Mouse (Mus musculus) erythroblast, embryonic 14.5 days (primary cell): ENCODE data around the gene Aoc1. TPM values are rescaled to one million over a fixed set of nuclear protein-coding genes. Genes with fewer than 3 reads are reported as not detected.

Experiments
- H3K27me3 ChIP-seq: 2 replicates; pipeline ENCODE4 v1.6.1; 2012; ENCODE audit warnings: inconsistent platforms; ENCODE audit not compliant: control insufficient read depth
- H3K36me3 ChIP-seq: 2 replicates; pipeline ENCODE4 v1.6.1; 2012; ENCODE audit warnings: mild to moderate bottlenecking, inconsistent platforms; ENCODE audit not compliant: control insufficient read depth
- H3K4me1 ChIP-seq: 2 replicates; pipeline ENCODE4 v1.6.1; 2012; ENCODE audit warnings: inconsistent platforms; ENCODE audit not compliant: control insufficient read depth
- H3K4me3 ChIP-seq: replicated peaks from 2 replicates; pipeline ENCODE3; 2012; ENCODE audit warnings: moderate library complexity, mild to moderate bottlenecking, inconsistent platforms
- H3K9me3 ChIP-seq: 2 replicates; pipeline ENCODE4 v1.6.1; 2012; ENCODE audit warnings: low read length, inconsistent platforms, mixed read lengths; ENCODE audit not compliant: control insufficient read depth
- GATA1 ChIP-seq: IDR thresholded peaks from 2 replicates; pipeline ENCODE4 v1.6.1; 2012; ENCODE audit warnings: low read length, inconsistent platforms, mixed read lengths
- TAL1 ChIP-seq: IDR thresholded peaks from 3 replicates; pipeline ENCODE4 v1.6.1; 2012; ENCODE audit warnings: low read length, inconsistent platforms, mixed read lengths
- polyA plus RNA-seq: library from polyadenylated mRNA; stranded (reverse); fragments of >175 nt; gene quantifications from 2 replicates; pipeline ENCODE4 v1.2.3, GENCODE M21; 2012

Gene Aoc1
- not detected in 2 replicates for polyA plus RNA-seq

DNA sequence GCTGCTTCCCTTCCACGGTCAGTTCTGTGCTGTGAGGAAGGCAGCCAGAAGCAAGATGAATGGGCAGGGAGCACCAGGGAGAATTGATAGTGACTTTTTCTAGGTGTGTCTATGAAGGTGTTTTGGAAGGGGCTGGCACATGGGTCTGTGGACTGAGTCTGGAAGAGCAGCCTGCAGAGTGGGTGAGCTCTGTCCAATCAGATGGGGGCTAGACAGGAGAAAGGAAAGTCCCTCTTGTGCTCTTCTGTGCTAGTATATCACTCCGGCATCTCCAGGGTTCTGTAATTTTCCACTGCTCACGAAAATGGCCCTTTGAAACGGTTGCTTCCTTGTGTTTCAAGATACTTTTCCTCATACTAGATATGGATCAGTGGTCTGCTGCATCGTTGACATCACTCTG is at the start of gene Aoc1:
TSS of gene Aoc1 (plus strand) at position 301 of the 400 bp plus-strand sequence.
- Histone ChIP-seq H3K4me1 (no peaks in the 10 kb centered on the region), H3K27me3 (no peaks in the 10 kb centered on the region)
- no peak for TF ChIP-seq TAL1
- TF ChIP-seq GATA1 = no peak

DNA sequence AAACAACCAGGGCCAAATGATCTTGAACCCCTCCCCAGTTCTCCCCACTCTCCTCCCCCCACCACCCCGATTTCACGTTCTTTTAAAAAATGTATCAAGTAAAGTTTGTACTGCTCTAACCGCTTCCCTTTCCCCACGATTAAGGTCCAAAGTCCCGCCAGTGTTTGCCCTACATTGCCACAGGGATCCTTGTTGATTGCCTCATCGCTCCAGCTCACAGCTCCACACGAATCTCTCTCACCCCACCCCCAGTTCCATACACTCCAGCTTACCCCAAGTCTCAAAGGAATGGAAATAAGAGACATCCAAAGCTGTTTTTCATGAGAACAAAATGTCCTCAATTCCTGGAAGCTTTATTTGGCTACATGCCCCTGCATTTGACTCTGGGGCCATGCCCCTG is 47.7 kb upstream of the Aoc1 start:
- no peaks in the 10 kb centered on the region for H3K4me1 ChIP-seq
- no peaks in the 10 kb centered on the region for H3K9me3 ChIP-seq
- H3K36me3 ChIP-seq = no peaks in the 10 kb centered on the region
- no peaks in the 10 kb centered on the region for H3K27me3 ChIP-seq
- TF ChIP-seq TAL1 (no peak), GATA1 (no peak)
- no peak overlapping the region for H3K4me3 ChIP-seq

More for the DNA sequence above, at the start of gene Aoc1:
- Histone ChIP-seq H3K36me3 (no peaks in the 10 kb centered on the region), H3K4me3 (no peak within 1 kb of the TSS), H3K9me3 (no peaks in the 10 kb centered on the region)

DNA sequence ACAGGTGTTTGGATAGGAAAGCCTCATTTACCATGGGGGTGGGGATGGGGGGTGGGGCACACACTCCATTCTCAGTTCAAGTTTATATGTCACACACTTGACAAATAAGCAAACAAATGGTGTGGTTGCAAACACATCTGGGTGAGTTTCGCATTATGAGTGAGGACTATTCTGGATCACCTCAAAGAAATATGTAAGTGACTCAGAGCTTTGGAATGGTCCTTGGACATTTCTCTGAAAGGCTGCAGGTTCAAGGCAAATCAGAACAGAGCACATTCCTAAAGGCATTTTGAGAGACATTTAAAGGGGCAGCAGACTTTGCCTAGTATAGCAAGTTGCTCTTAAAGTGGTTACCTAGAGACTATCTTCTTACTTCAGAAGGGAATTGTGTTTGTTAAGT is 43.7 kb upstream of the Aoc1 start:
- Histone ChIP-seq H3K27me3 (no peaks in the 10 kb centered on the region), H3K4me3 (no peak overlapping the region), H3K4me1 (no peaks in the 10 kb centered on the region), H3K9me3 (no peaks in the 10 kb centered on the region), H3K36me3 (peaks cover 3% of the 10 kb centered on the region; the same call in 1 of the 2 replicates)
- TF ChIP-seq TAL1 (no peak), GATA1 (no peak)

DNA sequence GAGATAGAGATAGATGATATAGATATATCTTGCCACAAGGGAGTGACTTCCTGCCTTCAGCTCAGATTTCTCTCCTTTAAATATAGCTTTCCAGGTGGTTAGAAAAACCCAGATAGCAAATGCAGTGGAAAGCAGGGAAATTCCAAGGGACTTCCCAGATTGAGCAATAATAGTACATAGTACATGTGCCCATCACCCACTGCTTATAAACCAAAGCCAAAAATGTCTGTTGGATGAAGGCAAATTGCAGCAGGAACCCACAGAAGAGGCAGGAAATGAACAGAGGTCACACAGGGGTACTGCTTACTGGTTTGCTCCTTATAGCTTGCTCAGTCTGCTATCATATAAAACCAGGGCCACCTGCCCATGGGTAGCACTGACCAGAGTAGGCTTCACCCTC is 43.0 kb upstream of the Aoc1 start:
- H3K27me3 ChIP-seq = no peaks in the 10 kb centered on the region
- H3K36me3 ChIP-seq = peaks cover 8% of the 10 kb centered on the region; the same call in 1 of the 2 replicates
- TF ChIP-seq TAL1 (no peak), GATA1 (no peak)
- H3K9me3 ChIP-seq = no peaks in the 10 kb centered on the region
- no peak overlapping the region for H3K4me3 ChIP-seq
- H3K4me1 ChIP-seq = no peaks in the 10 kb centered on the region

DNA sequence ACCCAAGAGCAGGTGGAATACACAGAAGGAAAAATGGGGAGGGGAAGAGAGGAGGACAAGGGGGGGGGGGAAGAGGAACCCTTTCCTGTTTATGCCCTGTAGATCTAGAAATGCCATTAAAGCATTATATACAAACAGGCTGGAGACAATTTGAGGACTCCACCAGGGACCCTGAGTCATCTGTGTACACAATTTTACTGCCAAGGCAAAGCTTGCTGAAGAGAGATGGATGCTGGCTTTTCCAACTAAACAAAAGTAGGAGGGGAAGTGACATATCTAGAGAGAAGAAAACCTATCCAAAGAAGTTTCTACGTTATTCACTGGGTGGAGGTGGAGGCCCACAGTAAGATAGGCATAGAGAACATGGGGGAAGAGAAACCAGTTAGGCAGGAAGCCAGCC is 42.5 kb upstream of the Aoc1 start:
- Histone ChIP-seq H3K9me3 (no peaks in the 10 kb centered on the region), H3K36me3 (peaks cover 8% of the 10 kb centered on the region; the same call in 1 of the 2 replicates), H3K27me3 (no peaks in the 10 kb centered on the region), H3K4me1 (no peaks in the 10 kb centered on the region), H3K4me3 (no peak overlapping the region)
- TF ChIP-seq GATA1 (no peak), TAL1 (no peak)

DNA sequence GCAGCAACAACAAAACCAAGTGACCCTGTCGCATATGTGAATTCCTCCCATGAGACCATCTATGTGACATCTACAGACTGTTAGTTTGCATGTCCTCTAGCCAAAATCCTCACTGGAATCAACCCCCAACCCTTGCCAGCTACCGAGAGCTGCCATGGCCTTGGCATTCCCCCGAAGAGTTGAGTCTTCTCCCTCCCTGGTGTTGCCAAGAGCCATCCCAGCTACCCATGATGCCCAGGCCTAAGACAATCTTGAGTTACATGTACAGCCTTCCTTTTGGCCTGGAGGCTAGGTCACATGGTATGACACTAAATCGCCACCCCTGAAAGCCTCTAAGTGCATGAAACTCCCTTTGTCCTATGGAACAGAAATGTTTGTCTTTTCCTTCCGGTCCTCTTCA is 41.6 kb upstream of the Aoc1 start:
- TF ChIP-seq GATA1 (no peak), TAL1 (no peak)
- no peaks in the 10 kb centered on the region for H3K9me3 ChIP-seq

DNA sequence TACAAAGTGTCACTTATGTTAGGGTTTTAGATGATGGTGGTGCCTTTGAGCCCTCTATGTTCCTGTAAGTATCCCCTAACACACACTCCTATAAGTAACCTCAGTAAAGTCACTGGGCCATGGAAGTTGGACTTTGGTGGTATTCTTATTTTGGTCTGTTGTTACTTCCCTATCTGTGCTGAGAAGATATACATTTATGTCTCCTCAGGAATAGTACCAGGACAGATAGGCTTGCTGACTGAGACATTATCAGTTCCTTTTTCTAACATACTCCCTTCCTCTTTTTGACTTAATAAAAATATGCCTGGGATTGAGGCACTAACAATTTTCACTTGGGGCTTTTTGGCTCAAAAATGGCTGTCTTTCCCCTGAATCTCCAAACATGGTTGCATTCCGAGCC is 40.3 kb upstream of the Aoc1 start:
- Histone ChIP-seq H3K27me3 (no peaks in the 10 kb centered on the region), H3K4me3 (no peak overlapping the region), H3K4me1 (no peaks in the 10 kb centered on the region), H3K9me3 (no peaks in the 10 kb centered on the region), H3K36me3 (peaks cover 10% of the 10 kb centered on the region; the same call in 1 of the 2 replicates)
- TF ChIP-seq GATA1 = no peak

More for the DNA sequence above, 41.6 kb upstream of the Aoc1 start:
- peaks cover 10% of the 10 kb centered on the region; the same call in 1 of the 2 replicates for H3K36me3 ChIP-seq
- no peaks in the 10 kb centered on the region for H3K4me1 ChIP-seq
- no peak overlapping the region for H3K4me3 ChIP-seq
- no peaks in the 10 kb centered on the region for H3K27me3 ChIP-seq

DNA sequence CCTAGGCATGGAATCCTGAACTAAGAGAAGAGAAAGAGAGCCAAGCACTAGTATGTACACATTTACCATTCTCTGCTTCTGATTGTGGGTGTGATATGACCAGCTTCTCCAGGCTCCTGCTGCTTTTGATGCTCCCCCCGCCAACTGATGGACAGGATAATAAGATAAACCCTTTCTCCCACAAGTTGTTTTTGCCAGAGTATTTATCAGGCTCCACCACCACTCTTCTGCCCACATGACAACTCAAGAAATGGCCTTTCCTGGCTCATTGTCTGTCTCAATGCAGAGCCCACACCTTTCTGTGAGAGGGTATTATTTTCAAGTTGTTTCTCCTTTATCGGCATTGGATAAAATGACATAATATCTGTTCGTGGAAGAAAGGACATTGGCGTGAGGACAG is 39.2 kb upstream of the Aoc1 start:
- Histone ChIP-seq H3K36me3 (peaks cover 10% of the 10 kb centered on the region; the same call in 1 of the 2 replicates), H3K4me3 (no peak overlapping the region), H3K9me3 (no peaks in the 10 kb centered on the region), H3K27me3 (no peaks in the 10 kb centered on the region), H3K4me1 (no peaks in the 10 kb centered on the region)
- TF ChIP-seq GATA1 = no peak
- no peak for TF ChIP-seq TAL1

DNA sequence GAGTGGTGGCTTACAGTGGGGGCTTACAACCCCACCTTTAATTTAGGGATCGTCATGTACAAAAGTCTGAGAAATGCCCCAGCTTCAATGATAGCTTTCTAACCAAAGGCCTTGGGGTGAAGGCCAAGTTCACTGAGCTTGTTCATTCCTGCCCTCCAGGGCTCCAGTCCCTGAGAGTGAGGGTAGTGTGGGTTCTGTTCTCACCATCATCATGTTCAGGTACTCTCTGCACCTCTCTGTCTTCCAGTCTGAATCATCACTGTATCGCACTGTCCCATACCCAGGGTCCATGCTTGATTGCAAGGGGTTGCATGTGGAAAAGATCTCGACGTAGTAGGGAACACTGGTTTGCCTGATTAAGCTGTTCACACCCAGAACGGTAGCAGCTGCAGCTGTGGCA is 37.5 kb upstream of the Aoc1 start:
- H3K9me3 ChIP-seq = no peaks in the 10 kb centered on the region

DNA sequence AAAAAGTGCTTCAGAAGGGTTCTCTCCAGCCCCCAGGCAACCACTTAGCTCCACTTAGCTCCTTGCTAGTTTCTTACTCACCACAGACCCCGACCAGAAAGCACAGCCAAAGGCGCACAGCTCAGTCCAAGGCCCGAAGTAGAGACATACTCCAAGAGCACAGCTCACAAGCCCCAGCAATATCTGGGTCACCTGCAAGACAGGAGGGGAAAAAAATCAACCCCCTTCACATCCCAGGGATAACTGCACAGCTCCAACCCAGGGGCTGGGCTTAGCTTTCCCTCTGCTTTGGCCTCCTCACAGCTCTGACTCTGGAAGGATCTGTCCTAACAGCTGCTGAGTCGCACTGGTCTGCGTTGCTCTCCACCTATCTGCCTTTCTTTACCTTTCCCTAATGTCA is 36.5 kb upstream of the Aoc1 start:
- H3K4me3 ChIP-seq = no peak overlapping the region
- peaks cover 10% of the 10 kb centered on the region; the same call in 1 of the 2 replicates for H3K36me3 ChIP-seq
- H3K4me1 ChIP-seq = no peaks in the 10 kb centered on the region
- no peaks in the 10 kb centered on the region for H3K9me3 ChIP-seq
- H3K27me3 ChIP-seq = no peaks in the 10 kb centered on the region
- TF ChIP-seq TAL1 = no peak
- TF ChIP-seq GATA1 = no peak

More for the DNA sequence above, 37.5 kb upstream of the Aoc1 start:
- no peaks in the 10 kb centered on the region for H3K27me3 ChIP-seq
- H3K36me3 ChIP-seq = peaks cover 10% of the 10 kb centered on the region; the same call in 1 of the 2 replicates
- no peak for TF ChIP-seq TAL1
- no peak for TF ChIP-seq GATA1
- H3K4me3 ChIP-seq = no peak overlapping the region
- H3K4me1 ChIP-seq = no peaks in the 10 kb centered on the region
